Mouse (Mus musculus) forebrain, embryonic 14.5 days (tissue): ENCODE measurements around the gene Olfr606. TPM values are rescaled to one million over a fixed set of nuclear protein-coding genes. Genes with fewer than 3 reads are reported as not detected.
"Not testable (repeated sequence)": the region's sequence is repeated elsewhere in the genome, so short reads cannot be mapped to it uniquely, and the experiment has no call there.

Source experiments
- ATAC-seq: fragments of 200-750 bp; cut with Nextera tagmentation; 2 replicates; pipeline ENCODE4 v1.8.0; 2017; ENCODE audit warnings: mild to moderate bottlenecking, moderate library complexity
- DNase-seq: peaks from one replicate; pipeline ENCODE4 v3.0.0-alpha.2; 2015; ENCODE audit warnings: low spot score
- H3K27ac ChIP-seq: fragments of 300-500 bp; sonication (generic); 2 replicates; pipeline ENCODE4 v1.5.1; 2014; ENCODE audit warnings: low read depth, mild to moderate bottlenecking, control low read depth, low read length, moderate library complexity
- H3K27me3 ChIP-seq: fragments of 300-500 bp; sonication (generic); replicated peaks from 2 replicates; pipeline ENCODE4 v1.6.1; 2014; ENCODE audit warnings: low read length, control low read depth, mixed read lengths; ENCODE audit not compliant: control insufficient read depth, insufficient read depth
- H3K36me3 ChIP-seq: fragments of 300-500 bp; sonication (generic); 2 replicates; pipeline ENCODE4 v1.6.1; 2014; ENCODE audit warnings: low read length, control low read depth; ENCODE audit not compliant: control insufficient read depth, insufficient read depth
- H3K4me1 ChIP-seq: fragments of 300-500 bp; sonication (generic); 2 replicates; pipeline ENCODE4 v1.6.1; 2014; ENCODE audit warnings: antibody characterized with exemption, low read length, control low read depth; ENCODE audit not compliant: control insufficient read depth, insufficient read depth
- H3K4me2 ChIP-seq: fragments of 300-500 bp; sonication (generic); 2 replicates; pipeline ENCODE4 v1.6.1; 2014; ENCODE audit warnings: mild to moderate bottlenecking, control low read depth, low read length
- H3K4me3 ChIP-seq: fragments of 300-500 bp; sonication (generic); 2 replicates; pipeline ENCODE4 v1.5.1; 2014; ENCODE audit warnings: low read depth, low read length, control low read depth
- H3K9ac ChIP-seq: fragments of 300-500 bp; sonication (generic); 2 replicates; pipeline ENCODE4 v1.6.1; 2014; ENCODE audit warnings: mild to moderate bottlenecking, low read length, control low read depth, moderate library complexity
- H3K9me3 ChIP-seq: fragments of 300-500 bp; sonication (generic); replicated peaks from 2 replicates; pipeline ENCODE4 v1.6.1; 2016; ENCODE audit warnings: low read length, control low read depth, mixed read lengths; ENCODE audit not compliant: control insufficient read depth
- WGBS: fragments of 180-500 bp; shearing (Covaris S2); extraction: QIAGEN DNeasy Blood & Tissue Kit; methylation state at CpG from one replicate; pipeline ENCODE4 v1.1.7; 2014; 5-methylcytosine and 5-hydroxymethylcytosine counted together
- polyA plus RNA-seq: library from polyadenylated mRNA; unstranded; fragments of >200 nt; fragmentation: Nextera tagmentation; extraction: Ambion mirVana; gene quantifications from 2 replicates; pipeline ENCODE4 v1.2.1, GENCODE M21; 2014

The Olfr606 gene
- polyA plus RNA-seq, result not detected in 2 replicates

DNA sequence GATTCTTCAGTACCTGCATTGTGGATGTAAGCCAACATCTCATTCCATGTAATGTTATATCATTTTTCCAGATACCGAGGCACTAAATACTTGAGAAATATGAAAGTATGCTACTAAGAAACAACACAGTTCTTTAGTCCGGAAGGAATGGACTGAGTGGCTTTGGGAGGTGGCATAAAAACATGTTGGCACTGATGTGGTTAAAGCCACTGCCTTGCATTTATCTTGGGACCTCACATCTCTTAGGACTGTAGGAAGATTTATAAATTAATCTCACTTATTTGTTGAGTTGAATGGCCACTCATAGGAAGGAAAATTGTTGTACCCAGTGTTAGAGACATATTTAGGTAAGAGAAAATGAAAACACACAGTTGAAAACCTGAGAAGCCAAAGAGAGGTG lies at the start of gene Olfr606:
Olfr606 (plus strand) TSS at position 301 of the 400 bp plus-strand sequence.
- no peaks in the 10 kb centered on the region for H3K27me3 ChIP-seq
- H3K27ac ChIP-seq, result no peak within 1 kb of the TSS
- ATAC-seq (no peak), DNase-seq (no peak)
- WGBS, result 90% methylated on average over 2 of the region's 2 CpGs
- H3K9ac ChIP-seq, result no peak within 1 kb of the TSS
- H3K36me3 ChIP-seq, result no peaks in the 10 kb centered on the region
- H3K9me3 ChIP-seq, result no peaks in the 10 kb centered on the region
- no peaks in the 10 kb centered on the region for H3K4me1 ChIP-seq
- H3K4me3 ChIP-seq, result no peak within 1 kb of the TSS
- no peak within 1 kb of the TSS for H3K4me2 ChIP-seq

DNA sequence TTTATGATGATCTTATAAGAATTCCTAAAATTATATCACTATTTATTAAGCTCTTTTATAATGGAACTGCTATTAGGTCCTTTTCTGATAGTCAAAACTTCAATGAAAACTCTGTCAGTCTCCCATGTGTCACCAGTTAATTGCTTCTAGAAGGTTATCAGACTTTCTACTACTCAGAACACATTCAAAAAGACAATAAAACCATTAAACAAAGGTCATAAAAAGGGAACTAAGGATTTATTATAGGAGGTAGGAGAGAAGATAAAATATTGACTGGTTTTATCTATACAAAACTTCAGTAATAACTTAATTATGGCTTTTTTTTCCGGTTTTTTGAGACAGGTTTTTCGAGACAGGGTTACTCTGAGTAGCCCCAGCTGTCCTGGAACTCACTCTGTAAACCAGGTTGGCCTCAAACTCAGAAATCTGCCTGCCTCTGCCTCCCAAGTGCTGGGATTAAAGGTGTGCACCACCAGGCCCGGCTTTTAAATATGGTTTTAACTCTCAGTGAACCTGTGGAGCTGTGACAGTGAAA lies 42.3 kb upstream of the Olfr606 start:
- not testable (repeated sequence) for H3K27me3 ChIP-seq, H3K9me3 ChIP-seq, H3K4me3 ChIP-seq, DNase-seq, H3K9ac ChIP-seq, H3K4me2 ChIP-seq, H3K4me1 ChIP-seq, ATAC-seq, H3K36me3 ChIP-seq, H3K27ac ChIP-seq
- WGBS, result 77% methylated on average over 3 of the region's 3 CpGs

- H3K4me3 ChIP-seq, H3K36me3 ChIP-seq, H3K4me2 ChIP-seq, H3K4me1 ChIP-seq, H3K9ac ChIP-seq, H3K27me3 ChIP-seq, H3K9me3 ChIP-seq, DNase-seq, ATAC-seq, H3K27ac ChIP-seq: not testable (repeated sequence)
- 31% methylated on average over 1 of the region's 1 CpGs for WGBS
Measured at GRCm38 (mm10) chr7:103414772-103415171, 34.1 kb upstream of the Olfr606 start, which contains the start of gene Usp17lc. Gene Usp17lc, plus strand, starts transcription at chr7:103415072.

DNA sequence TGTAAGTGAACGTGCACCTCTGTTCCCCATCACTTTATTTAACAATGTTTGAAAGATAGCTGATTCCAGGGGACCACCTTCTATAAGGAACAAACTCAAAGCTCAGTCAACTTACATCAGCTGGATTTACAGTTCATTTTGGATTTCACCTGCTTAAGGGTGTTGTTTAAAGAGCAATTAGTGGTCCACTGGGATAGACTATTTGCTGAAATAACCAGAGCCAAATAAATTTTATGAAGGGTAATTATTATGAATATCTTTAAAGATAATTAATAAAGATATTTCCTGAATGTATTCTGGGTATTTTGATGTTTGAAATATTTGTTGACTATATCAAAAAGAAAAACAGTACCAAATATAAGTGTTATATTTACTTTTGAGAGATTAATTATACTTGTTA lies 3.5 kb upstream of the Olfr606 start, which contains the start of gene Olfr605:
Olfr605 (minus strand) TSS at position 101 of the 400 bp plus-strand sequence.
- Histone ChIP-seq H3K4me1 (no peaks in the 10 kb centered on the region), H3K27ac (no peak within 1 kb of the TSS), H3K27me3 (no peaks in the 10 kb centered on the region), H3K9ac (no peak within 1 kb of the TSS), H3K36me3 (no peaks in the 10 kb centered on the region), H3K9me3 (no peaks in the 10 kb centered on the region), H3K4me2 (no peak within 1 kb of the TSS), H3K4me3 (no peak within 1 kb of the TSS)
- DNase-seq (no peak), ATAC-seq (no peak)
- WGBS, result 100% methylated on average over 1 of the region's 1 CpGs

DNA sequence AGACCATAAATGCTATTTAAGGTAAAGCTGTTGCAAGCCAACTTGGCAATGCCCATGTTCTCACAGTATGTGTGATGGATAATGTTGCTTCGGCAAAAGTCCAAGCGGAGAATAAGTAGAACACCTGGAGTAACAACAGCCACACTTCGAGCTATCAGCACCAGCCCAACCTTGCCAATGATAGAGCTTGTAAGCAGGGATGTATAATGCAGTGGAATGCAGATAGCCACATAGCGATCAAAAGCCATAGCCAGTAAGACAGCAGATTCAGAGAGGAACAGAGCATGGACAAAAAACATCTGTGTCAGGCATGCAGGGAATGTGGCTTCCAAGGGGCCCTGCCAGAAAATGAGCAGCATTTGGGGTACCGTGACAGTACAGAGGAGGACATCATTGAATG lies 11.7 kb downstream of the Olfr606 start:
- no peak for ATAC-seq
- Histone ChIP-seq H3K36me3 (no peaks in the 10 kb centered on the region), H3K27me3 (no peaks in the 10 kb centered on the region), H3K4me1 (no peaks in the 10 kb centered on the region), H3K27ac (no peak overlapping the region), H3K4me3 (no peak overlapping the region), H3K4me2 (no peak overlapping the region), H3K9me3 (no peaks in the 10 kb centered on the region), H3K9ac (no peak overlapping the region)
- no peak for DNase-seq
- 91% methylated on average over 5 of the region's 5 CpGs for WGBS

DNA sequence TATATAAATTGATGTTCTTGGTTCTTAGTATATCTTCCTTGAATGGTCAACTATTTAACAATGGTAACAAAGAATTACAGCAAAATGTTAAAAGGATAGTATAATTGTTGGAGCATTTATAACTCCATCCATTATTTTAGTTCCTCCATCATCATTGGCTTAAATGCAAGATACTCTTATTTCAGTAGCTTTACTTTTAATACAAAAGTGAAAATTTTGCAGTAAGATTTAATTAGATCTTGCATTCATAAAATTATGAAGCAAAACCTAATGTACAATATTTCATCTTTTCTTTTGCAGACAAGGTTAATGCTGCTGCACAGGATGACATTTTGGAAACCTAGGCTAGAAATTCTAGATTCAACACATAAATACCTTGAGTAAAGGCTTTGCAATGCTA lies 20.7 kb downstream of the Olfr606 start, which contains the start of gene Olfr608:
Olfr608 (plus strand) TSS at position 301 of the 400 bp plus-strand sequence.
- no peak for ATAC-seq
- Histone ChIP-seq H3K4me3 (no peak within 1 kb of the TSS), H3K9ac (no peak within 1 kb of the TSS), H3K27ac (no peak within 1 kb of the TSS), H3K27me3 (no peaks in the 10 kb centered on the region), H3K4me1 (no peaks in the 10 kb centered on the region), H3K4me2 (no peak within 1 kb of the TSS), H3K9me3 (no peaks in the 10 kb centered on the region), H3K36me3 (no peaks in the 10 kb centered on the region)
- no peak for DNase-seq

DNA sequence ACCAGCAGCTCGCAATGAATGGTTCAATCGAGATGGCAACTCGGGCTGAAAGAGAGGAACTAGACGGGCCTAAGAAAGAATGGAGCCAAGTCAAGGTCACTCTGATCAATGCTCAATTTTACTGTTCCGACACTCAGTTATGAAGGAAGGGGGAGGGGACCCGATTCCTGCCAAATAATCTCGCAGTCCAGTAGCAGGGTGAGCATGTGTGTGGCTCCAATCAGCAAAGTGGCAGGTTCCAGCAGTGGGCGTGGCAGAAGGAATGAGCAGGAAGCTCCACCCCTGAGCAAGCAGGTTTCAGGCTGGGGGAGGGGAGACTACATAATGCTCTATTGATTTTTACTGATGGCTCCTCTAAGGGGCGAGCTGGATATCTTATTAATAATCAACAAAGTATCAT lies 28.3 kb downstream of the Olfr606 start:
- H3K4me3 ChIP-seq, ATAC-seq, H3K9me3 ChIP-seq, H3K36me3 ChIP-seq, H3K9ac ChIP-seq, H3K27ac ChIP-seq, H3K4me1 ChIP-seq, H3K4me2 ChIP-seq, H3K27me3 ChIP-seq: not testable (repeated sequence)
- WGBS, result 87% methylated on average over 9 of the region's 9 CpGs
- DNase-seq, result peak; percentile 0

DNA sequence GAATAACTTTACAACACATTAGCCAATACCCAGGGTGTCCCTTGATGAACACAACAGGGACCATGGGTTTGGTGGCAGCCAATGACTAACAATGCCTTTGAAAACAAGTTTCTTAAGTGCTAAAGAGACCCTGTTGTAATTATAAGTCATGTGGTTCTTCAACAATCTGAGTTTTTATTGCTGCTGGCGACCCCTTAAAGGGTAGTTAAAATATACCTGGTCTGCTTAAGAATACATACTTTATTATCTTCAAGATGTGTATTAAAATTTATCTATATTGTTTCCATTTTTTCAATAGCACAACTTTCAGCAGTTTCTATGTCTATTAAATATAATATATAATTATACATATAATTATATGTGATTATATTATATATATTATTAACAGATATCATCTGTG lies 49.1 kb downstream of the Olfr606 start, which contains the start of gene Olfr609:
Olfr609 (minus strand) TSS at position 101 of the 400 bp plus-strand sequence.
- H3K9ac ChIP-seq, result no peak within 1 kb of the TSS
- H3K36me3 ChIP-seq, result no peaks in the 10 kb centered on the region
- H3K27ac ChIP-seq, result no peak within 1 kb of the TSS
- H3K4me3 ChIP-seq, result no peak within 1 kb of the TSS
- H3K4me1 ChIP-seq, result no peaks in the 10 kb centered on the region
- no peak within 1 kb of the TSS for H3K4me2 ChIP-seq
- no peaks in the 10 kb centered on the region for H3K9me3 ChIP-seq
- DNase-seq (no peak), ATAC-seq (no peak)
- WGBS, result 73% methylated on average over 1 of the region's 1 CpGs
- no peaks in the 10 kb centered on the region for H3K27me3 ChIP-seq
